23 mouse cellular contexts compared by ENCODE assay signal in genomic region chr13:95174253-95174652, GRCm38 (mm10).
DNase-seq lines count a peak whose midpoint lies in the region; ATAC-seq and TF ChIP-seq lines count a peak whose summit lies in the region.
"Had no signal": no experiment of that assay in that cellular context is flagged by ENCODE, and none has a peak within 500 bp of the region (broad histone marks: within the 10 kb centered on the region; RNA-seq: fewer than 3 reads in every experiment).

No protein-coding gene starts in this region.

- no peak overlapping the region for H3K4me3 ChIP-seq in midbrain, embryonic 11.5 days (ENCODE audit: low read depth, low read length)
- H3K4me3 ChIP-seq in midbrain, embryonic 16.5 days (ENCODE audit: low read depth, low read length): no peak overlapping the region
- no peak overlapping the region for H3K4me3 ChIP-seq in cortical plate, adult 2 months (ENCODE audit: insufficient read depth, low read length)
- H3K4me3 ChIP-seq: embryonic facial prominence, embryonic 15.5 days; hindbrain, embryonic 15.5 days; limb, embryonic 13.5 days; liver, embryonic 13.5 days had no signal

- H3K4me1 ChIP-seq in midbrain, embryonic 11.5 days (ENCODE audit: control insufficient read depth, insufficient read depth, low read length): no peaks in the 10 kb centered on the region
- H3K4me1 ChIP-seq in midbrain, embryonic 16.5 days (ENCODE audit: control insufficient read depth, insufficient read depth, low read length): no peaks in the 10 kb centered on the region
- peaks cover 19% of the 10 kb centered on the region for H3K4me1 ChIP-seq in cortical plate, adult 2 months (ENCODE audit: control insufficient read depth, insufficient read depth, low read length)
- H3K4me1 ChIP-seq: embryonic facial prominence, embryonic 15.5 days; limb, embryonic 13.5 days; liver, embryonic 13.5 days had no signal

- no peak for TF ChIP-seq CTCF in cortical plate, adult 2 months (IDR thresholded peaks at IDR 0.05; ENCODE audit: extremely low read depth, insufficient read depth, low read length)

- no peaks in the 10 kb centered on the region for H3K9me3 ChIP-seq in midbrain, embryonic 11.5 days (ENCODE audit: control insufficient read depth, low read length)
- H3K9me3 ChIP-seq in midbrain, embryonic 16.5 days (replicated peaks; ENCODE audit: control insufficient read depth, low read length, poor library complexity, severe bottlenecking): no peaks in the 10 kb centered on the region
- H3K9me3 ChIP-seq: embryonic facial prominence, embryonic 15.5 days; hindbrain, embryonic 15.5 days; limb, embryonic 13.5 days; liver, embryonic 13.5 days had no signal

- H3K4me2 ChIP-seq in midbrain, embryonic 11.5 days: no peak overlapping the region
- no peak overlapping the region for H3K4me2 ChIP-seq in midbrain, embryonic 16.5 days (ENCODE audit: low read length)
- H3K4me2 ChIP-seq: embryonic facial prominence, embryonic 15.5 days; hindbrain, embryonic 15.5 days; limb, embryonic 13.5 days; liver, embryonic 13.5 days; lung, embryonic 14.5 days had no signal

- 83% methylated on average over 6 of the region's 6 CpGs for WGBS in midbrain, embryonic 11.5 days
- 80% methylated on average over 6 of the region's 6 CpGs for WGBS in midbrain, embryonic 16.5 days

- H3K27ac ChIP-seq in midbrain, embryonic 11.5 days (ENCODE audit: low read depth, low read length): no peak overlapping the region
- H3K27ac ChIP-seq in midbrain, embryonic 16.5 days (ENCODE audit: low read length): no peak overlapping the region
- H3K27ac ChIP-seq in cortical plate, adult 2 months (ENCODE audit: insufficient read depth, low read length): peak overlapping the region; percentile 5; the same call in 1 of the 2 replicates
- H3K27ac ChIP-seq: embryonic facial prominence, embryonic 15.5 days; hindbrain, embryonic 15.5 days; limb, embryonic 13.5 days; liver, embryonic 13.5 days had no signal

- TF ChIP-seq POLR2A in cortical plate, adult 2 months (IDR thresholded peaks at IDR 0.05; ENCODE audit: extremely low read depth, insufficient read depth, low read length): no peak

- DNase-seq in frontal cortex, postnatal 10 days (ENCODE audit: low spot score in 2 of 2): no peak
- peak; percentile 17 for DNase-seq in midbrain, embryonic 11.5 days (ENCODE audit: low spot score, missing footprints)
- DNase-seq in adrenal gland, adult 2 months: peak; percentile 86
- no peak for DNase-seq in adipocyte (ENCODE audit: low spot score)
- DNase-seq: cerebellum, adult 11-12 months; cerebellum, postnatal 14 days; embryo, embryonic 11 days; gastrocnemius, postnatal 10 days; heart, postnatal 36 days; kidney, adult 11 months; kidney, postnatal 10 days; liver, embryonic 13.5 days; lung, embryonic 14.5 days; lung, postnatal 4 days; thymus, postnatal 25 days had no signal

- ATAC-seq in frontal cortex, adult (ENCODE audit: low TSS enrichment): peak; percentile 62; the same call in 1 of the 2 replicates
- ATAC-seq in midbrain, embryonic 11.5 days (ENCODE audit: low FRiP score): no peak
- no peak for ATAC-seq in midbrain, embryonic 16.5 days
- ATAC-seq: activated CD4-positive, CD25-positive, alpha-beta regulatory T cell, adult 4 months; CD4-positive, CD25-positive, alpha-beta regulatory T cell, adult 4 months had no signal

- H3K9ac ChIP-seq in midbrain, embryonic 11.5 days (ENCODE audit: low read length): no peak overlapping the region
- H3K9ac ChIP-seq in midbrain, embryonic 16.5 days (ENCODE audit: low read depth, low read length): no peak overlapping the region
- H3K9ac ChIP-seq: embryonic facial prominence, embryonic 15.5 days; hindbrain, embryonic 15.5 days; limb, embryonic 13.5 days; liver, embryonic 13.5 days; lung, embryonic 14.5 days had no signal

- H3K36me3 ChIP-seq in midbrain, embryonic 11.5 days (ENCODE audit: control insufficient read depth, insufficient read depth, low read length): no peaks in the 10 kb centered on the region
- no peaks in the 10 kb centered on the region for H3K36me3 ChIP-seq in midbrain, embryonic 16.5 days (ENCODE audit: control insufficient read depth, insufficient read depth, low read length)
- H3K36me3 ChIP-seq: embryonic facial prominence, embryonic 15.5 days; hindbrain, embryonic 15.5 days; limb, embryonic 13.5 days; liver, embryonic 13.5 days had no signal

- no peaks in the 10 kb centered on the region for H3K27me3 ChIP-seq in midbrain, embryonic 11.5 days (ENCODE audit: control insufficient read depth, insufficient read depth, low read length)
- no peaks in the 10 kb centered on the region for H3K27me3 ChIP-seq in midbrain, embryonic 16.5 days (ENCODE audit: control insufficient read depth, insufficient read depth, low read depth, low read length)
- H3K27me3 ChIP-seq: embryonic facial prominence, embryonic 15.5 days; hindbrain, embryonic 15.5 days; limb, embryonic 13.5 days; liver, embryonic 13.5 days had no signal

Comparison
In these comparisons a context has a peak if more than half of its experiments do, and no peak if none do; other contexts are left out.
1. DNase-seq: peak in midbrain, embryonic 11.5 days (single experiment) and adrenal gland, adult 2 months (single experiment); none in frontal cortex, postnatal 10 days (0 of 2) and adipocyte (single experiment).